Mouse (Mus musculus) lung, adult 18-20 months (tissue): Measurements from ENCODE around the gene Fgf7.

ENCODE experiments used
- DNase-seq, 2 experiments: peaks; one replicate each; pipeline ENCODE4 v3.0.0; 2022; ENCODE audit warnings: mixed read lengths in 2 of 2

Fgf7 gene

DNA sequence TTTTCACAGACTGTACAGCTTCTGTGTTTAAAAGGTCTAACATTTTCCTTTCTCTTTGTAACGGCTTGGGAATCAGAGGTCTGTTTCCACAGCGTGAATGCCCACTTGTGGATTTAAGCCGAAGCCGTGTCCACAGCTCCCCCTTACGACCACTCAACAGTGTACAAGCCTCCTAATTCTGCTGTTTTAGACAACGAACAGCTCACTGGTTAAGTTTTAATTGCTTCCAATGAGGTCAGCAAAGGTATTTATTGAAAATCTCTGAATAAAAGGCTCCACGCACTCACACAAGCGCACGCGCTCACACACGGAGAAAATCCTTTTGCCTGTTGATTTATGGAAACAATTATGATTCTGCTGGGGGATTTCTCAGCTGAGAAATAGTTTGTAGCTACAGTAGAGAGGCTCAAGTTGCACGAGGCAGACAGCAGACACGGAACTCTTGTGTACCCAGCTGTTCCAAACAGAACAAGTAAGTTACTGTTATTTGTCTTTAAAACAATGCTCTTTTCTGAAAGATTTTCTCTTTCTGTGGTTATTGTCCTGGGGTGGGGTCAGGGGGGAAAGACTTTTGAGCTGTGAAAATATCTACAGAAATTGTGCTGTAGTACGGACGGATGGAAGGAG is at the start of gene Fgf7:
Fgf7 (plus strand) TSS at position 280 of the 627 bp plus-strand sequence.
- peak; percentile 5 to 21 for DNase-seq

DNA sequence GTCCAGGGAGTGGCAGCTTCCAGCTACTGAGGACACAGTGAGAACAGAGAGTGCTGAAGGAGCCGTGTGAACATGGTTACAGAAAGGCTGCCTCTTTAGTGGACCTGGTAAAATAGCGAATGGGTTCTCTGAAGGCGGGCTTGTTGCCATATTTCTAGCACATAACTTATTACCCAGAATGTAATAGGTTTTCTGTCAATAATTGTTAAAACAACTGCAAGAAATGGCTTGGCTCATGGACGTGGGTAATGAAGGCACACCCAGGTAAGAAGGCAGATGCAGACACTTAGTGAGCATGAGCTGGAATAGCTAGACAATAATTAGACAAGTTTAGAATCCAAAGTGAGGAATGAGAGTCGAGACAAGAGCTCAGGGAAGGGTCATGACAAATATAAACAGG is 32.2 kb upstream of the Fgf7 start:
- no peak for DNase-seq

DNA sequence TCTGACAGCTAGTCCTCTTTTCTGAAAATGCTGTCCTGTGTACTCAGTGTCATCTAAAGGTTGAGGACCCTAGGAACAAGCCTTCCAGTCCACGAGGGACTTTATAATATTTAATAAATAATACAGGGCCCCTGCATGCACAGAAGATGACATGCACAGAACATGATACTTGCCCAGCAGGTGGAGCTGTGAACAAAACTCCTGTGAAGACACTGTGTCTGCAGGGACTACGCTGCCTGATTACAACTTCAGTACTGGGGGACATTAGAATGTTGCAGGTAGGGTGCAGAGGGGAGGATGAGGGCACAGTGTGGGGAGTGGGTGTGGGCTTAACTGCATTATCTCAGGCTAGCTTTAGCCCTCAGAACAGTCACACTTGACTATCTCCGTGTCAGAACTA is 28.4 kb upstream of the Fgf7 start:
- peak; percentile 32 to 50 for DNase-seq

DNA sequence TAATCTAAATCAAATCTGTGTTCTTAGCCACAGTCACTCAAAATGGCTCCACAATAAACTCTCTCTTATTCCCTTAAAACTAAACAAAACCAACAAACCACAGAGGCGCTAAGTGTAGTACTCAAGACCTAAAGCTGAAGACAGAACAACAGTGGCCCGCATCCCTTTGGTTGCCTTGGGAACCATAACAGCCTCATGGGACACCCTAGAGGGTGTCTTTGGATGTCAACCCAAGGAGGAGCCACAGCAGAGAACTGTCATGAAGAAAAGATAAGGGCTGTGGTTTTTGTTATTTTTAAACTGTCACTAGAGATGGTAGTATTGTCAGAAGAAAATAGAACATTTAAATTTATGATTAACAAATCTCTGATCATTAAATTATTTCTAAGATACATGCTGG is 27.7 kb upstream of the Fgf7 start:
- DNase-seq = no peak

DNA sequence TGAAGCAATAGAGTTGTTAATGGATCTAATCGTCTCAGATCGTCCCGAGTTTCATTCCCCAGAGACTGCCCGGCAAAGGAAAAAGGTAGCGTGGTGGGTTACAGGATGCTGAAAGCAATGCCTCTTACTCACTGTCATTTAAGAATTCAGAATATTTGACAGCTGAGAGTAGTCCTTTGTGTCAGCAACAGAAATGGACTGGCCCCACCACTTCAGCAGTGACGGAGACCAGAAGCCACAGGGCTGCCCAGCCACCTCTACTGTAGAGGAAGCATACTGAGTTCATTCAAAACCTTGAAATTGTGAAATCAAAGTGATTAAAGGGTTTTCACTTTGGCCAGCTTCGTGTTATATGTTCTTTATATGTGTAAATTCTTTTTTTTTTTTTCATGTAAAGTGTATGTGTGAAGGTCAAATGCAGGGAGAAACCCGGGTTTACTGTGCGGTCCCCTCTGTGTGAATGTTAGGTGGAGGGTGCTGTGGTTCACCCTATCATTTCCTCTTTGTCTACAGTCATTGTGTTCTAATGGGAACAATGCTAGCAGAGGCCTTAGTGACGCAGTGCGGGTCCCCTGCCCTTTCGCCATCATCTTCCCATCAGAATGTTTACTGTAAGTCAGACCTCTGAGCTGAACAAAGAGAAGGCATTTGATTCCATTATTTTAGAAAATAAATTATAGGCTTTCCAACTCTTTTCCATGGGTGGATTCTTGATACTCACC is 19.3 kb upstream of the Fgf7 start:
- no peak for DNase-seq

DNA sequence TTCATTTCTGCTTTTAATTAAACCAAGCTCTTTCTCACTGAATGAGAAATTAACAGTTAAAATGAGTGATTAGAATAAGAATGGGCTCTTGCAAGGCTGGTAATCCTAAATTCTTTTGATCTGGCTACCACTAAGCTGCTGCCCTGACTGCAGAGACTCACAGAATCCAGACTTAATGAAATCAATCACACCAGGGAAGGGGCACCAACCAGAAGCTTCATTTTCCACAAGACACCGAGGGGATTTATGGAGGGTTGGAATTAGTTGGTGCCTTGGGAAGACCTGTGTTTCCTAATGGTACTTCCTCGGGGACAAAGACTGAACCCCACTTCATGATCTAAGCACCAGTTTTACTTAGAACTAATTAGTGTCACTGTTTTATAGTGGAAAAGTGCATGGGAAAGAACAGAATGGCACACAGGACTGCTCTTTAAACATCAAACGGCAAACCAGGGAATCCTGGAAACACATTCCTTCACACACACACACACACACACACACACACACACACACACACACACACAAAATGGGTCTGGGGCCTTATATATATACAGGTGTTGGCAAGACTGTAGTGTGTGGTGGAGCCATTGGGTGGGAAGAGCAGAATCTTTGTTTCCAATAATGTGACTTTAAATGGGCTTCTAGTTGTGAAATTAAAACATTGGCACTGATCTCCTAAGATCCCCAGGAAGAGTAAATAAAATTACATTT is 18.5 kb upstream of the Fgf7 start:
- DNase-seq = no peak

DNA sequence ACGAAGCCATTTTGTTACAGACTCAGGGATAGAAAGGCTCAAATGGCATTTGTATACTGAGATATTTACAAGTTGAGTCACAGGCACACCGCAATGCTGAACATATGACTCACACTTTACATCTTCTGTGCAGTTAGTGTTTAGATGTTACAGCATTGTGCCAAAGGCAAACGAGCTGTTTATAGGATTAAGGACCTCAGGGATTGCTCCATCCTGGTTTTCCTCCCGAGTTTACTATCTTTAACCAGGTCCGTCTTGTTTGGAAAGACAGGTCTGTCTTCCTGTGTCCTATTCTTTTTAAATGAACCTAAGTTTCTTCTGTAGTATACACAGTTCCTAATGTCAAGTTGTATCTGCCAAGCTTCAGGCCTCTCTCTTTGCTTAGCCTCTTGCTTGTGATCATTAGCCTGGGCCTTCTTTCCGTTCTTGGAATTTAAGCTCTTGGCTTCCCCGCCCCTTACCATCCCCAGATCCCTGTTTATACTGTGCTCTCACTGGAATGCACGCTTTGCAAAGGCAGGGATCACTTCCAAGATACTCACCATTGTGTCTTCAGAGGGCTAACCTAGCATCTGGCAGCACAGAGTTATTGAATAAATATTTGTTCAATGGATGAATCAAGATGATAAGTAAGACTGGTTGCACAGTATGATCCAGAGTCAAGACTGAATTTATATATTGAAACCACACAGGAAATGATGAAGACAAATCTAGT is 3.1 kb upstream of the Fgf7 start:
- DNase-seq = peak; percentile 23 to 57

DNA sequence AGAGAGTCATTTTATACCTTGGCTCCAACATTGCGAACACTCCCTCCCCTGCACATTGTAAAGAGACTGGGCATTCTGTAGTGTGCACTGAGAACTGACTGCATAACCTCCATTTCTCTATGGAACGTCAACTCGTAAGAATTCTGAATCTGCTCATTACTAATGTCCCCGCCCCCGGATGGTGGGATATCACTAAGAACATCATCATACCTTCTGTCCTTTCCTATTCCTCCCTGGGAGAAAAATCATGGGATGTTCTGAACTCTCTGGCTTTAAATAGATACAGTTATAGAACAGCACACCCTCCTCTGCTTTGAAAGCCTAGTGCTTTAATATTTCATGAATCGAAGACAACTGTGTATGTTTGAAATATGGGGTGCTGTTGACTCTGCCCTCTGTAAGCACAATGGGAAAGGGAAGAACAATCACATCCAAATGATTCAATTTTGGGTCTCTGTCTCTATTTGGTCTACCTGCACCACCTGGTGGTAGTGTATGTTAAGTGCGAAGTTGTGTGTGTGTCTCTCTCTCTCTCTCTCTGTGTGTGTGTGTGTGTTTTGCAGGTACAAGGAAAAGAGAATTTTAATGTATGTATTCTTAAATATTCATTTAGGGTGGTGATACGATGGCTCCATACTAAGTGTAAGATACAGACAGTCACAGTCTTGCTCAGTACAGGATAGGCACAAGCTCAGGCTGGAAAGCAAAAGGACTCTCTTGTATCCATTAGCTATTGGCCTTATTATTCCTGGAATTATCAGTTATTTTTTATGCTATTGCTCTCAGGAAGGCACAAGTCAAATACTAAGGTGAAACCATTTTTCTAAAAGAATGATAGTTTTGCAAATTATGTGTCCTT is 1.1 kb upstream of the Fgf7 start:
- no peak for DNase-seq

DNA sequence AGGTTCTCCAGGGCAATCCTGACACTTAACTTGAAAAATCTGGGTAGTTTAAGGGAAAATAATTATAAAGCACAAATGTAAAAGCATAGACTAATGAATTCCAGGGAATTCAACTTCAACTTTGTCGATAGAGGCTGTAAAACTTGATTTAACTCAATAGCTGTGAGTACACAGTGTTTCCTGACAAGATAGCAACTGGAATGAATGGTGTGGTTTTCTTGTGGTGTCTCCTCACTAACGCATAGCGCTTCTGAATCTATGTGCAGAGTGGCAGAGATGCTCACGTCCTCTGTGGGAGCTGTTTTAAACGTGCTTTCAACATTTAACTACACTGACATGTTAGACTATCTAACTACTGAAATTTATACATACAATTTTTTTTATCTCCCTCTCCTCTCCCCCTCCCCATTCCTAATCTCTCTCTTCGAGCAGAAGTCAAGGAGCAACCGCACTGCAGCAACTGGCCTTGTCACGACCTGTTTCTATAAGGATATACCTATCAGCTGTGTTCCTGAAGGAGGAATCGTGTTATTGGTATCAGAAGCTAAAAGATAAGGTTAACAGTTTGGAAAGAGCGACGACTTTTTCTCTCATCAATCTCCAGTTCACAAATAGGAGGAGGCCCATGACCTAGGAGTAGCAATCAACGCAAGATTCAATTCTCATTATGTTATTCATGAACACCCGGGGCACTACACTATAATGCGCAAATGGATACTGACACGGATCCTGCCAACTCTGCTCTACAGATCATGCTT is 734 bp downstream of the Fgf7 start:
- no peak for DNase-seq

DNA sequence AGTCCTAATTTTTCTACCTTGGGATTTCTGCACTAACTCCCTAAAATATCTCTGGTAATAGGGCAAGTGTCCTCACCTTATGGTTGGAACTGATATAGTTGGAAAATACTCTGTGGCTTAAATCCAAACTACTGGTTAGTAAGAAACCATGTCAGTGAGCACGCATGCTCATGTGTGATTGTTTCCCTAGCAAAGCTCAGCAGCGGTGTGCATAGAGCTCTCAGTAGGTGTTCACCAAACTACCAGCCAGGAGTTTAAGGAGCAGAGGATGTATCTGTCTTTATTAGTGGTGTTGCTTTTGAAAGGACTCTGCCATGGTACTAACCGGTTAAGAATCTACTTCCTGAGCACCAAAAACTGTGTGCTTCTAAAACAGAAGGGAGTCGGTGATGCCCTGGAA is 1.7 kb downstream of the Fgf7 start:
- DNase-seq = no peak

DNA sequence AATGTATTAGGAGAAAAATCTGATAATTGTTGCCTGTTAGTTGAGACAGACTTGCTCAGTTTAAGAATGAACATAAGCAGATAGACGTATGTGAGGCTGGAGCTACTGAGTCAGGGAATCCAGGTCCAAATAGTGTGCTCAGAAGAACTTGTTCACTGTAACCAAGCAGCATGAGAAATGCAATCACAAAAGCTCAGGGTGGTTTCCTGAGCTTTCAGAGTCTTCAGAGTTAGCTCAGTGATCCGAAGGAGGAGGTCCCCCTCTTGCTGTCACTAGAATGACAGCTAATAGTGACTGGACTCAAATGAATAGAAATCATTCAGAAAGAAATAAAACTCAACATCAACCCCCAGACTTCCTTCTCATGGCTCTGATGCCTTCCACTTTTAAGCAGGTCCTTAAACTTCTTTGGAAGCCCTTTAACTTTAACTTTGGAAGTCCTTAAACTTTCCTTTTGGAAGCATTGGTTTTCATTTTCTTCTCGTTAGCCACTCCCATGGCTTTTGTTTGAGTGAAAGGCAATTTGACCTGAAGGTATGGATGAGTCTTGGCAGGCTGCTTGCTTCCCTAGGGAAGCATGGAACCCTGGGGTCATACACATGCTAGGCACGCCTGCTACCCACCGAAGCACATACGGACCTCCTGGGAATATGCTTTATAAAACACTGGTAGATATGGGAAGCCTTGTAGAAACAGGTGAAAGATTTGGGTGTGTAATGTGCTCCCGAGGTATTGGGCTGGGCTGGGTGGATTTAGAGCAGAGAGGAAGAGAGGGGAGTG is 4.0 kb downstream of the Fgf7 start:
- DNase-seq = no peak

DNA sequence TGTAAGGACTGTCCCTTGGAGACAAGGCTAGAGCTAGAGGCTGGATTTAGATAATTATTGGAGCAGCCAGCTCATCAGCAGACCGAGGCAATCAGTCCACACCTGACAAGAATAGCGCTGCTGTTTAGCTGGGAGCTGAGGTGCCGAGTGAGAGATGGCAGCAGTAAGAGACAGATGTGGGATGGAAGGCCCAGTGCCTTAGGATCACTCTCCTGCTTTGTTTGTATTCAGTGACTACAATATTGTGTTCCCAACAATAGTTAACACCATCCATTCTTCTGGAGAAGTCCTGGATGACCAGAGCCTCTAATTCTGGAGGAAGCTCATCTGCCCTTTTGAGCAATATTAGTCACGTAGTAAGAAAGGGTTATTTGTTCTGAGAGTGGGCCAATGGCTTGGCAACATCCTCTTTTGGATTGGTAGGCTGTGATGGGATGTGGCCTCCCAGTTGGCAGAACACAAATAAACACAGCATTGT is 5.0 kb downstream of the Fgf7 start:
- DNase-seq = peak; percentile 53 to 60

DNA sequence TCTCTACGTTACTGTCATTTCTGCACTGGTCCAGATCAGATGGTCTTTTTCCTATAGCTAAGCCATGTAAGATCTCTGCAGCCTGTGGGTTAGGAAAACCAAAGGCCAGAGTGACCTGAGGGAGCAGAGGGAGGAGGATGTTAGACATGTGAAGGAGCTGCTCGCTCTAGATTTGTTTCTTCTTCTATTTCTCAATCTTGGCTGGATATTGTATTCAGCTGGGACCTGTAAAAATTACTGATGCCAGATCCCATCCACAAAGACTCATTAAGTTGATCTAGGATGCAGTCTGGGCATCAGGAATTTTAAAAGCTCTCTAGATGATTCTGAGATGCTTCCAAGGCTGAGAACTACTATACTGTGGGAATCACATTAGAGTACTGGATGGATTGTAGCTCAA is 6.2 kb downstream of the Fgf7 start:
- no peak for DNase-seq

DNA sequence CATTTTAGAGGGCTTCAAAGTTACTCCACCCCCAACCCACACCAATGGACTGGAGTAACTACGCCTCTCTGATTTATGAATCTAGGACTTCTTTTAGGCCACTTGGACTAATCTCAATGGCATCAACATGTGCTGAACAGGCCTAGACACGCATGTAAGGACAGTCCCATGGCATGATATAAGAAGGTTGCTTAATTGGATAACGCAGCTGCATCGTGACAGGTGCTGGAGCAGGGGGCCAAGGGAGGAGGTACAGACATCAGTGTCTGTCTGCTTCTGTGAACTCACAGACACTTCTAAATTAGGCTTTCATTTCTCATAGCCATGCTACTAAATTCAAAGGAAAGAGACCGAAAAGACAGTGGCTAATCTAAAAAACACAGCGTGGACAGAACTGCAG is 6.8 kb downstream of the Fgf7 start:
- no peak for DNase-seq

DNA sequence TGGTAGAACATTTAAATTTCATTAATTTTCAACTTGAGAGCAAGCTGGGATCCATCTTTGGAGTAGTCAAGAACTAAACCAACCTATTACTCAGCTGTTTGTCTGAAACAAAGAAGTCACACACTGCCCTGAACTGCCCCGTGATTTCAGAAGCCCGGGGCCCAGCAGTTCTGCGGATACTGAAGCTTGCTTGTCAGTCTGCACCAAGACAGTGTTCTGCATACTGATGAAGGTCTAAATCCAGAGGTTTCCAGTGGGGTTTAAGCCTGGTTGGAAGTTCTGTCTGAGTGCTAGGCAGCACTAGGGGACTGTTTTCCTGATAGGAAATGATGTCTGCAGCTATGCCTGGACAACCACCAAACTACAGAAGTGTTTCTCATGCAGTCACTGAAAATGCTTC is 8.2 kb downstream of the Fgf7 start:
- DNase-seq = no peak

DNA sequence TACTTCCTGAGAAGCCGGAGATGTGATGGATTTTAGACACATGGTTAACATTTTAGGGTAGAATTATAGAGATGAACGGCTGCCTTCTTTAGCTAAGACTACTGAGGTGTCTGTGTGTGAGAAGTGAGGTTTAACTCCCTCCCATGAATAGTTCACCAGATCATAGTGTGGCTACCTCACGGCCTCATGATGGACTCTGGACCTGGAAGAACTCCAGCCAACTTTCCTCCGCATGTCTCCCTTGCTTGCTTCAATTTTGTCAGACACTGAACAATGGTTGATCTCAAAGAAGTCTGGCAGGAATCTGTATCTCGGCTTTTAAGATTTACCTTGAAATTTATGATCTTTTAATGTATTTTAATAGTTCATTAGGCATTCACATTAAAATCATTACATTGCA is 11.2 kb downstream of the Fgf7 start:
- no peak for DNase-seq

DNA sequence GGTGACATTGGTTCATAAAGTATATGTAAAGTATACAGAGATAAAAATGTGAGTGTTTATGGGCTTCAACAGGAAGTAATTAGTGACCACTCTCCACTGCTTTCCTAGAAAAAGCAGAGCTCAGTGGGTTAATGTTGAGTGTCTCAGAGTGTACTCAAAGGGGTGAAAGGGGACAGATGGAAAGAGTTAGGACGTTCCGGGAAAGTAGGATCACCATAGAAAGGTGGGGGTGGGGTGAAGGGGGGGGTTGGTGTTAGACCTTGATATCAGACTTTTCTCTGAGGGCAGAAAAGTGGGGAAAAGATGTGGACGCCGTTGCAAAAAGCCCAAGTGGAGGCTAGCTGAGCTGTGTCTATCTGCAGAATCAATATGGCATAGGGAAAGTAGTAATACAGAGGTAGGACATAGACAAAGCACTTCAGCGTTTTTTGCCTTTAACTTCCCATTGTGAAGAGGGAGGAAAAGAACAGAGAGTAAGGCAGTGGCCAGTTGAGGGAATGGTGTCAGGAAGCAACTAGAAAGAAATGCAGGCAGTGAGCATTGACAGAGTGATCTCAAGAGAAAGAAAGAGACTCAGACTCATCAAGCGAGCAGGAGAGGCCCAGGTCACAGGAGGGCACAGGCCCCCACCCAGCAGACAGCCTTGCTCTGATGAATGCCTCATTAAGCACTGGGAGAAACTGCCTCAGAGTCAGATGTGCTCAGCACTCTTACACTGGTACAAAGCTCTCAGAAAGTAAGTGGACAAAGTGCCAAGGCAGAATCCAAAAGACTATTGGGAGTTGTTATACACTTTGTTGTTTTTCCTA is 18.5 kb downstream of the Fgf7 start:
- DNase-seq = no peak

DNA sequence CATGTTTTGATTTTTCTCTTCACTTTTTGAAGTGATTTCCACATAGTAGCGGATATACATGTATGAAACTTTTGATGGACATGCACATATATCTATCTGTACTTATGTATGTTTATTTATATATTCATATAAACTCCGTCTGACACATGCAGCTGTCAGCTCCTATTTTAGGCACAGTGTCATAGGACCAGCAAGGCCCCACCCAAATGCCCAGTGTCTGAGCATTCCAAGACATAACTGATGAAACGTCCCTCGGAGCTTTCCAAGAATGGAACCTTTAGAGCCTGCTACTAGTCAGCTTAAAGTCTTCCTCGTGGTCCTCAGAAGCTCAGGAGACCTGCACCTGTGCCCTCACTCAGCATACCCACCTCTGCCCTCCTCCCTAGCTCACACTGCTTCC is 19.2 kb downstream of the Fgf7 start:
- no peak for DNase-seq

DNA sequence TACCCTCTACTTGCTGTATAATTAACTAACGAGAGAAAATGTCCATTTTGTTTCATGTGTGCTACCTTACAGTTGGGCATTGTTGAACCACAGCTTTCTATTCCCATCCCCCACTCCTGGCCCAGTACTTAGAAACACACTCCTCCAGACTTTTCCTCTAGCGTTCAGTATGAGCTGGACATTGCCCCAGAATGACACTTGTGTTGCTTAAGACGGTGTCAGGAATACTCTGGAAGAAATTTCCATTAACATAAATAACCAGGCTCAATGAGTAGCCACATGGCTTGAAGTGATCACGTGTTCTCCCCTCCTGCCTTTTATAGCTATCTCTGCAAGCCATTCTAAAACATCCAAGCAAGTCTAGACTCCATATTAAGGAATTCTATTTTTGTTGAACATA is 26.1 kb downstream of the Fgf7 start:
- DNase-seq = peak in 1 of 2 experiments; percentile 17
